Mouse (Mus musculus): ENCODE measurements around the gene Heatr4.

- no peak for TF ChIP-seq POLR2A (IDR thresholded peaks at IDR 0.05; ENCODE audit: low read depth, low read length)
- TF ChIP-seq CTCF (IDR thresholded peaks at IDR 0.05; ENCODE audit: extremely low read depth, insufficient read depth, insufficient read length, insufficient replicate concordance), result no peak
Observed at GRCm38 (mm10) chr12:83922724-83923485, 61.7 kb downstream of the Heatr4 start.
